Mouse (Mus musculus) lung, postnatal 0 days (tissue): Measurements from ENCODE around the gene Glb1l. TPM values are rescaled to one million over a fixed set of nuclear protein-coding genes. Genes with fewer than 3 reads are reported as not detected.
"Not testable (repeated sequence)": the region's sequence is repeated elsewhere in the genome, so short reads cannot be mapped to it uniquely, and the experiment has no call there.

ENCODE experiments used
- ATAC-seq: fragments of 200-750 bp; cut with Nextera tagmentation; 2 replicates; pipeline ENCODE4 v1.8.0; 2017; ENCODE audit warnings: moderate library complexity
- DNase-seq: peaks from one replicate; pipeline ENCODE4 v3.0.0-alpha.2; 2016; ENCODE audit warnings: low spot score
- H3K27ac ChIP-seq: fragments of 300-500 bp; sonication (generic); 2 replicates; pipeline ENCODE4 v1.5.1; 2014; ENCODE audit warnings: antibody characterized with exemption, mild to moderate bottlenecking, low read length, mixed read lengths
- H3K27me3 ChIP-seq: fragments of 300-500 bp; sonication (generic); replicated peaks from 2 replicates; pipeline ENCODE4 v1.6.1; 2014; ENCODE audit warnings: low read length, mixed read lengths; ENCODE audit not compliant: insufficient read depth
- H3K36me3 ChIP-seq: fragments of 300-500 bp; sonication (generic); 2 replicates; pipeline ENCODE4 v1.6.1; 2014; ENCODE audit warnings: low read length, mixed read lengths; ENCODE audit not compliant: insufficient read depth
- H3K4me1 ChIP-seq: fragments of 300-500 bp; sonication (generic); 2 replicates; pipeline ENCODE4 v1.6.1; 2014; ENCODE audit warnings: antibody characterized with exemption, low read depth, low read length, mixed read lengths; ENCODE audit not compliant: insufficient read depth
- H3K4me2 ChIP-seq: fragments of 300-500 bp; sonication (generic); replicated peaks from 2 replicates; pipeline ENCODE4 v1.6.1; 2014; ENCODE audit warnings: low read depth, mild to moderate bottlenecking, low read length, moderate library complexity, mixed read lengths
- H3K4me3 ChIP-seq: fragments of 300-500 bp; sonication (generic); 2 replicates; pipeline ENCODE4 v1.5.1; 2014; ENCODE audit warnings: low read depth, low read length
- H3K9ac ChIP-seq: fragments of 300-500 bp; sonication (generic); replicated peaks from 2 replicates; pipeline ENCODE4 v1.6.1; 2014; ENCODE audit warnings: low read depth, mild to moderate bottlenecking
- H3K9me3 ChIP-seq: fragments of 300-500 bp; sonication (generic); 2 replicates; pipeline ENCODE4 v1.6.1; 2016; ENCODE audit warnings: low read length, mixed read lengths
- CTCF ChIP-seq: IDR thresholded peaks from 2 replicates; pipeline ENCODE4 v1.5.1; 2016; ENCODE audit warnings: antibody characterized with exemption, mild to moderate bottlenecking
- EP300 ChIP-seq: IDR thresholded peaks from 2 replicates; pipeline ENCODE4 v1.6.1; 2016; ENCODE audit warnings: antibody characterized with exemption, mild to moderate bottlenecking, control low read depth
- WGBS: fragments of 180-500 bp; shearing (Covaris S2); extraction: QIAGEN DNeasy Blood & Tissue Kit; methylation state at CpG from one replicate; pipeline ENCODE4 v1.1.7; 2014; 5-methylcytosine and 5-hydroxymethylcytosine counted together
- polyA plus RNA-seq: library from polyadenylated mRNA; unstranded; fragments of >200 nt; fragmentation: Nextera tagmentation; extraction: Ambion mirVana; gene quantifications from 2 replicates; pipeline ENCODE4 v1.2.1, GENCODE M21; 2015

The Glb1l gene
- polyA plus RNA-seq, 1 experiment from 2014 or later: 8.6 TPM

GRCm38 (mm10) chr1:75244175-75244826, 33.7 kb upstream of the Glb1l start:
- no peaks in the 10 kb centered on the region for H3K27me3 ChIP-seq
- H3K27ac ChIP-seq: no peak overlapping the region
- 90% methylated on average over 12 of the region's 12 CpGs for WGBS
- no peak overlapping the region for H3K4me3 ChIP-seq
- no peak for ATAC-seq
- peaks cover 8% of the 10 kb centered on the region; the same call in 1 of the 2 replicates for H3K4me1 ChIP-seq
- H3K9ac ChIP-seq: no peak overlapping the region
- no peak for TF ChIP-seq CTCF
- TF ChIP-seq EP300: no peak
- H3K36me3 ChIP-seq: no peaks in the 10 kb centered on the region; the same call in 1 of the 2 replicates
- no peak overlapping the region for H3K4me2 ChIP-seq
- no peaks in the 10 kb centered on the region for H3K9me3 ChIP-seq
- DNase-seq: no peak

GRCm38 (mm10) chr1:75243411-75243810, 32.8 kb upstream of the Glb1l start:
- Histone ChIP-seq H3K4me2 (no peak overlapping the region), H3K36me3 (no peaks in the 10 kb centered on the region; the same call in 1 of the 2 replicates), H3K4me3 (no peak overlapping the region), H3K4me1 (peaks cover 5% of the 10 kb centered on the region; the same call in 1 of the 2 replicates), H3K27me3 (no peaks in the 10 kb centered on the region), H3K27ac (no peak overlapping the region), H3K9ac (no peak overlapping the region), H3K9me3 (no peaks in the 10 kb centered on the region)
- TF ChIP-seq CTCF: no peak
- no peak for TF ChIP-seq EP300
- ATAC-seq (no peak), DNase-seq (no peak)
- 88% methylated on average over 14 of the region's 14 CpGs for WGBS

- Histone ChIP-seq H3K4me3 (no peak overlapping the region), H3K27me3 (no peaks in the 10 kb centered on the region), H3K27ac (no peak overlapping the region), H3K4me1 (peaks cover 6% of the 10 kb centered on the region; the same call in 1 of the 2 replicates), H3K36me3 (no peaks in the 10 kb centered on the region), H3K9ac (no peak overlapping the region), H3K4me2 (no peak overlapping the region), H3K9me3 (no peaks in the 10 kb centered on the region)
- ATAC-seq: no peak
- 83% methylated on average over 10 of the region's 10 CpGs for WGBS
- peak; percentile 48 for DNase-seq
- no peak for TF ChIP-seq EP300
- no peak for TF ChIP-seq CTCF
Observed at GRCm38 (mm10) chr1:75239591-75239990, 29.0 kb upstream of the Glb1l start.

- H3K9me3 ChIP-seq: no peaks in the 10 kb centered on the region
- peaks cover 6% of the 10 kb centered on the region; the same call in 1 of the 2 replicates for H3K4me1 ChIP-seq
- peak within 1 kb of the TSS; percentile 62 for H3K4me3 ChIP-seq
- TF ChIP-seq EP300: 0 out of 2 replicates have a peak, but pooled peaks have one; percentile 15
- TF ChIP-seq CTCF: no peak
- no peaks in the 10 kb centered on the region for H3K36me3 ChIP-seq
- DNase-seq (peak; percentile 95), ATAC-seq (peak; percentile 96)
- peak within 1 kb of the TSS; percentile 94 for H3K27ac ChIP-seq
- under 1% methylated on average over 47 of the region's 64 CpGs for WGBS
- H3K27me3 ChIP-seq: no peaks in the 10 kb centered on the region
- peak within 1 kb of the TSS; percentile 96 for H3K4me2 ChIP-seq
- peak within 1 kb of the TSS; percentile 66 for H3K9ac ChIP-seq
Observed at GRCm38 (mm10) chr1:75236117-75237050, 25.8 kb upstream of the Glb1l start, which contains the start of gene Dnajb2. Gene Dnajb2, plus strand, starts transcription at chr1:75236406.

- Histone ChIP-seq H3K4me3 (no peak overlapping the region), H3K27ac (no peak overlapping the region), H3K4me1 (peaks cover 6% of the 10 kb centered on the region; the same call in 1 of the 2 replicates), H3K4me2 (no peak overlapping the region), H3K36me3 (no peaks in the 10 kb centered on the region), H3K9ac (no peak overlapping the region), H3K9me3 (no peaks in the 10 kb centered on the region), H3K27me3 (no peaks in the 10 kb centered on the region)
- DNase-seq (peak; percentile 84), ATAC-seq (peak; percentile 24; the same call in 1 of the 2 replicates)
- no peak for TF ChIP-seq EP300
- TF ChIP-seq CTCF: peak; percentile 83
- 0% methylated on average over 8 of the region's 8 CpGs for WGBS
Observed at GRCm38 (mm10) chr1:75234606-75235005, 24.0 kb upstream of the Glb1l start.

- not testable (repeated sequence) for DNase-seq, H3K4me3 ChIP-seq, H3K4me2 ChIP-seq, H3K4me1 ChIP-seq, H3K27ac ChIP-seq, H3K9me3 ChIP-seq, ATAC-seq, H3K9ac ChIP-seq, H3K27me3 ChIP-seq, H3K36me3 ChIP-seq
- WGBS: 62% methylated on average over 4 of the region's 4 CpGs
Observed at GRCm38 (mm10) chr1:75232489-75232888, 21.9 kb upstream of the Glb1l start.
